Mouse (Mus musculus) CH12.LX (cell line): ENCODE results near the gene Mettl26. TPM values are rescaled to one million over a fixed set of nuclear protein-coding genes. Genes with fewer than 3 reads are reported as not detected.

Experiments used
- DNase-seq: peaks from one replicate; pipeline ENCODE4 v3.0.0-alpha.2; 2013; ENCODE audit errors: extremely low read depth
- H3K27ac ChIP-seq: 2 replicates; pipeline ENCODE4 v1.5.1; 2012; ENCODE audit warnings: low read depth, mild to moderate bottlenecking, control low read depth, moderate library complexity; ENCODE audit not compliant: insufficient read depth
- H3K27me3 ChIP-seq: replicated peaks from 2 replicates; pipeline ENCODE3; 2012; ENCODE audit warnings: inconsistent platforms
- H3K36me3 ChIP-seq, 2 experiments: replicated peaks in 1 of 2; 2 replicates each; pipeline versions ENCODE3 to v1.6.1; 2012; ENCODE audit warnings: inconsistent platforms in 1 of 2, low read length in 1 of 2, mild to moderate bottlenecking in 1 of 2, mixed read lengths in 1 of 2, moderate library complexity in 1 of 2; ENCODE audit not compliant: control insufficient read depth in 1 of 2, insufficient read depth in 1 of 2
- H3K4me1 ChIP-seq, 2 experiments: 2 replicates each; pipeline ENCODE4 v1.6.1; 2012; ENCODE audit warnings: inconsistent platforms in 1 of 2, moderate library complexity in 1 of 2; ENCODE audit not compliant: insufficient read depth in 2 of 2, control insufficient read depth in 1 of 2
- H3K4me2 ChIP-seq: 2 replicates; pipeline ENCODE4 v1.6.1; 2012; ENCODE audit warnings: low read depth, mild to moderate bottlenecking, control low read depth; ENCODE audit not compliant: poor library complexity, insufficient read depth, severe bottlenecking
- H3K4me3 ChIP-seq, 3 experiments: fragments of 150-350 bp in 1 of 3; sonication (generic) in 1 of 3; replicated peaks in 1 of 3; 2 replicates each; pipeline versions ENCODE3 to v1.5.1; 2011 to 2012; ENCODE audit warnings: low read depth in 2 of 3, low read length in 2 of 3, mild to moderate bottlenecking in 2 of 3, moderate library complexity in 2 of 3, control low read depth in 1 of 3, improper control_type of control experiment in 1 of 3, inconsistent platforms in 1 of 3, mixed read lengths in 1 of 3; ENCODE audit not compliant: poor library complexity in 1 of 3
- H3K79me2 ChIP-seq: replicated peaks from 2 replicates; pipeline ENCODE4 v1.6.1; 2012; ENCODE audit warnings: mild to moderate bottlenecking, moderate library complexity; ENCODE audit not compliant: control insufficient read depth, poor library complexity, insufficient read depth, severe bottlenecking; ENCODE audit errors: extremely low read depth
- H3K9ac ChIP-seq: 2 replicates; pipeline ENCODE4 v1.6.1; 2012; ENCODE audit warnings: low read depth, mild to moderate bottlenecking, control low read depth, moderate library complexity; ENCODE audit not compliant: insufficient read depth
- H3K9me3 ChIP-seq: replicated peaks from 2 replicates; pipeline ENCODE3; 2012; ENCODE audit warnings: low read length, inconsistent platforms, mixed read lengths
- BHLHE40 ChIP-seq: IDR thresholded peaks from 2 replicates; pipeline ENCODE4 v1.6.1; 2011; ENCODE audit warnings: mild to moderate bottlenecking, low read depth, low read length, improper control_type of control experiment
- EP300 ChIP-seq: IDR thresholded peaks from 2 replicates; pipeline ENCODE4 v1.6.1; 2011; ENCODE audit warnings: low read length, improper control_type of control experiment
- GABPA ChIP-seq: IDR thresholded peaks from 2 replicates; pipeline ENCODE4 v1.6.1; 2012; ENCODE audit warnings: low read depth, low read length, improper control_type of control experiment, inconsistent platforms; ENCODE audit not compliant: insufficient replicate concordance
- JUND ChIP-seq: conservative IDR thresholded peaks from 2 replicates; pipeline ENCODE4 v1.6.1; 2011; ENCODE audit warnings: low read depth, low read length, improper control_type of control experiment
- MEF2A ChIP-seq: IDR thresholded peaks from 2 replicates; pipeline ENCODE4 v1.6.1; 2014; ENCODE audit warnings: low read depth, mild to moderate bottlenecking, inconsistent platforms, low read length, improper control_type of control experiment, borderline replicate concordance
- MYC ChIP-seq: IDR thresholded peaks from 2 replicates; pipeline ENCODE4 v1.6.1; 2011; ENCODE audit warnings: low read depth, mild to moderate bottlenecking, improper control_type of control experiment, low read length
- POLR2A ChIP-seq: IDR thresholded peaks from 2 replicates; pipeline ENCODE4 v1.6.1; 2011; ENCODE audit warnings: low read depth, mild to moderate bottlenecking, improper control_type of control experiment, low read length
- POLR2AphosphoS2 ChIP-seq: IDR thresholded peaks from 2 replicates; pipeline ENCODE4 v1.6.1; 2011; ENCODE audit warnings: low read depth, low read length, improper control_type of control experiment
- RCOR1 ChIP-seq: conservative IDR thresholded peaks from 2 replicates; pipeline ENCODE4 v1.6.1; 2012; ENCODE audit warnings: low read depth, mild to moderate bottlenecking, inconsistent platforms, low read length, improper control_type of control experiment
- SIN3A ChIP-seq: IDR thresholded peaks from 2 replicates; pipeline ENCODE4 v1.6.1; 2012; ENCODE audit warnings: low read length, improper control_type of control experiment, inconsistent platforms
- TCF12 ChIP-seq: IDR thresholded peaks from 2 replicates; pipeline ENCODE4 v1.6.1; 2014; ENCODE audit warnings: low read depth, mild to moderate bottlenecking, inconsistent platforms, low read length, improper control_type of control experiment
- USF2 ChIP-seq: conservative IDR thresholded peaks from 2 replicates; pipeline ENCODE4 v1.6.1; 2011; ENCODE audit warnings: low read depth, low read length, improper control_type of control experiment
- ZKSCAN1 ChIP-seq: IDR thresholded peaks from 2 replicates; pipeline ENCODE4 v1.6.1; 2012; ENCODE audit warnings: low read depth, inconsistent platforms, low read length, improper control_type of control experiment, borderline replicate concordance
- ZMIZ1 ChIP-seq: IDR thresholded peaks from 2 replicates; pipeline ENCODE4 v1.6.1; 2012; ENCODE audit warnings: low read depth, mild to moderate bottlenecking, inconsistent platforms, low read length, improper control_type of control experiment
- dilution Hi-C: fragments of 300-500 bp; cut with MboI; formaldehyde crosslinking; loops from 2 replicates; pipeline ENCODE4 v1.14.3; 2020; ENCODE audit warnings: low sequenced_read_pairs; ENCODE audit not compliant: extremely low pct_unique_long_range_greater_than_20kb, extremely low pct_ligation_motif_present
- in situ Hi-C: fragments of 300-500 bp; cut with MboI; formaldehyde crosslinking; loops from 3 replicates; pipeline ENCODE4 v1.14.3; 2019; ENCODE audit warnings: low sequenced_read_pairs, low pct_ligation_motif_present, low pct_unique_long_range_greater_than_20kb, mixed read lengths
- polyA plus RNA-seq: library from polyadenylated mRNA; unstranded; fragments of >175 nt; gene quantifications from 2 replicates; pipeline ENCODE4 v1.2.1, GENCODE M21; 2012; ENCODE audit warnings: low read depth; ENCODE audit not compliant: insufficient read length
- total RNA-seq, 2 experiments: library from RNA; depleted of rRNA; stranded (reverse); fragments of 300-350 nt in 1 of 2; fragments of >200 nt in 1 of 2; gene quantifications; 2 replicates each; pipeline ENCODE4 v1.2.3; 2012 to 2014

Gene Mettl26
- total and polyA plus RNA-seq, 3 experiments = 29.8 to 52.5 (median 33.0) TPM

- no peak overlapping the region for H3K9ac ChIP-seq
- dilution Hi-C loops = no loop called here
- peak overlapping the region; percentile 30 for H3K4me2 ChIP-seq
- no peak for TF ChIP-seq RCOR1
- no peak for TF ChIP-seq USF2
- TF ChIP-seq GABPA = no peak
- no peak for TF ChIP-seq MEF2A
- TF ChIP-seq TCF12 = no peak
- TF ChIP-seq JUND = no peak
- 0 out of 2 replicates have a peak, but pooled peaks have one; percentile 4 for TF ChIP-seq POLR2AphosphoS2
- TF ChIP-seq BHLHE40 = no peak
- no peak overlapping the region for H3K27ac ChIP-seq
- peak overlapping the region; percentile 43 to 64 (median 49) for H3K4me3 ChIP-seq
- DNase-seq = no peak
- no peaks in the 10 kb centered on the region for H3K27me3 ChIP-seq
- in situ Hi-C loops = no loop called here
- H3K9me3 ChIP-seq = no peaks in the 10 kb centered on the region
- H3K79me2 ChIP-seq = peaks cover 14% of the 10 kb centered on the region
- H3K4me1 ChIP-seq = peaks cover 24 to 61% of the 10 kb centered on the region in 2 experiments
- H3K36me3 ChIP-seq = peaks cover 49 to 73% of the 10 kb centered on the region in 2 experiments
These were observed 45.3 kb upstream of the Mettl26 start for GRCm38 (mm10) chr17:25829558-25830017.

GRCm38 (mm10) chr17:25830200-25830753 is 44.6 kb upstream of the Mettl26 start:
- no peak overlapping the region for H3K4me3 ChIP-seq
- H3K9ac ChIP-seq = no peak overlapping the region
- in situ Hi-C loops = no loop called here
- no peak overlapping the region for H3K4me2 ChIP-seq
- TF ChIP-seq JUND (no peak), MYC (no peak), EP300 (no peak), SIN3A (no peak), ZKSCAN1 (no peak), POLR2A (no peak), ZMIZ1 (no peak; the same call in 1 of the 2 replicates)
- TF ChIP-seq, all 38 proteins: peak for 0
- no peak for DNase-seq
- peaks cover 27 to 61% of the 10 kb centered on the region in 2 experiments for H3K4me1 ChIP-seq
- no peaks in the 10 kb centered on the region for H3K9me3 ChIP-seq
- H3K79me2 ChIP-seq = peaks cover 14% of the 10 kb centered on the region
- dilution Hi-C loops = no loop called here
- no peak overlapping the region for H3K27ac ChIP-seq
- no peaks in the 10 kb centered on the region for H3K27me3 ChIP-seq
- peaks cover 56 to 77% of the 10 kb centered on the region in 2 experiments for H3K36me3 ChIP-seq
